Mouse (Mus musculus): ENCODE data around the gene Pgm5.
"Not testable (repeated sequence)": the region's sequence is repeated elsewhere in the genome, so short reads cannot be mapped to it uniquely, and the experiment has no call there.

Pgm5 gene

DNA sequence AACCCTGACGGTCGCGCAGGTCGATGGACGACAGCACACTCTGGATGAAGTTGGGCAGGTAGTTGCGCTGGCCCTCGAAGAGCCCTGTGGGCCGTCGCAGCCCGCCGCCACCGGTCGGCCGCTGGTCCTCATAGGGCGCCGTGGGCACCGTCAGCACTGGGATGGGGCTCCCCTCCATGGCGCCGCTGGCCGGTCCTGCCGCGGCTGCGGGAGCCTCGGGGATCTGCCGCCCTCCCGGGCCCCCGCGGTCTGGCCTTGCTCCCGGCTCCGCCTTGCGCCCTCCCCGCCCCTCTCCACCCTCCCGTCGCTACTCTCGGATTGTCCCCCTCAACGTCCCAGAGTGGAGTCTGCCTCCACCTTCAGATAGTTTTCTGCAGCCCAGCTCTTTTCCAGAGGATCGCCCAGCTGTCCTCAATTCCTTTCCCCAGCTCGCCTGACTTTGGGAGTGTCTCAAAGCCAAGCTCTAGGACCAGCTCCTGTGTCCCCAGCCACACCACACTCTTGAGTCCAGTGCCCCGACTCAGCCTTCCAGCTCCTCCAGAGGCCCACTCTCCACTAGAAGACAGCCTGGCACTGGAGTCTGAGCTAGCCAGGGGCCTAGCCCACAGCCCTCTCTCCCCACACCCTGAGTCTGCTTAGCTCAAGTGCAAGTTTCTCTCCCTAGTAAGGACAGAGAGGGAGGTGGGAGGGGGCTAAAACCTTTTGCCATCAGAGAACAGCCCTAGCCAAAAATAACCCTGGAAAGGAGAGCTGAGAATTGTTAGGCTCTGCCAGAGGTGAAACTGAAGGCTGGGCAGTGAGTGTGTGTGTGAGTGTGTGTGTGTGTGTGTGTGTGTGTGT, at the start of gene Pgm5:
Pgm5 (minus strand) TSS at position 244 of the 840 bp plus-strand sequence.
- peak in 1 of 2 experiments; percentile 34 for DNase-seq (ENCODE audit: low spot score in 2 of 2)

DNA sequence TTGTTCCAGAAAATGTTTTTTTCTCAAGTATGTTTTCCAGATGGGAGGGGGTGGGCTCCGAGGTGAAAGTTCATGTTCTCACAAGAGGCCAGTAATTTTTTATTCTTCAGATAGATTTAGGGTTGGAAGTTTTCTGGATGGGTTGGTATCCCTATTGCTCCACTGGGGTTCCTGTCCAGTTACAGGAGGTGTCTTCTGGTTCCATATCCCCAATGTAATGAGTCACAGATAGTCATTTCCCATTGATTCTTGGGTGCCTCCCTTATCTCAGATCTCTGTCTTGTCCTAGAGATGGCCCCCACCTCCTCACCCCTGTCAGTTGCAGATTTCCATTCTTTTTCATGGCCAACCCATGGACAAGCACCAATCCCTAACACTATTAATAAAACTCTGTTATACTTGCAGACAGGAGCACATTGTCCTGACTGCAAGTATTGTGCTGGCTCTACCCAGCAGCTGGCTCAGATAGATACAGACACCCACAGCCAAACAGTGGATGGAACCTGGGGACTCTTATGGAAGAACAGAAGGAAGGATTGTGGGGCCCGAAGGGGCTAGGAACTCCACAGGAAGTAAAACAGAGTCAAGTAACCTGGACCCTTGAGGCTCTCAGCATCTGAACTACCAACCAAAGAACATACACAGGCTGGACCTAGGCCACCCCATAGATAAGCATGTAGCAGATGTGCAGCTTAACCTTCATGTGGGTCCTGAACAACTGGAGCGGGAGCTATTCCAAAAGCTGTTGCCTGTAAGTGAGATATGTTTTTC, 46.9 kb upstream of the Pgm5 start:
- no peak for DNase-seq (ENCODE audit: low spot score in 2 of 2)

DNA sequence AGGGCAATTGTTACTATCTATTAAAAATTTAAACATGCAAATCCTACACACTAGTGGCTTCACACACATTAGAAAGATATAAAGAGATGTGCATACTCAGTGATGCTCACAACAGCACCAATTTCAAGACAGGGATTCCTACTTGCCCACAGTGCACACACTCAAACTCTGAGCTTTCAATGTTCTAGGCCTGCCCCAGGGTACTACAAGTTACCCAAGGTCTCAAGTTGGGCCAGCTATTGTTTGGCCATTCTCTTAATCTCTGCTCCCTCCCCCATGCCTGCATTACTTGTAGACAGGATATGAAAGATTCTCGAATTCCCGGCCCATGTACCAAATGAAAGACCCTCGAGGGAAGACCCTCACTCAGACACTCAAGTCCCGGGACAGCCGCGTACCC, 46.0 kb upstream of the Pgm5 start:
- no peak for DNase-seq (ENCODE audit: low spot score in 2 of 2)

DNA sequence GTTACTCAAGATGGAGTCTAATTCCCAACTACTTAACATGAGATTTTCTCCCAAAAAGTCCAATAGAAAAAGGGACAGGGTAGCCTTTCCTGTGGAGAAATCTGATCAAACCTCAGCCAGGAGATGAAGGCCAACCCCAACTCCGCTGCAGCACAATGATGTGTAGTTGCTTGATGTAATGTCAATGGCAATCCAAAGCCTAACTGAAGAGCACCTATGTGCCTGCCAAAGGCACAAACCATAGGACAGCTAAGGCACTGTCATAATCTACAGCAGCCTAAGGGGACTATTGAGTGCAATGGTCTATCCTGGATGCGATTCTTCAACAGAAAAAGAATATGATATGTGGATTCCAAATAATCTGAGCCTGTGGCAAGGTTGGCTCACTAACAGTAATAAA, 41.2 kb upstream of the Pgm5 start:
- no peak for DNase-seq (ENCODE audit: low spot score in 2 of 2)

DNA sequence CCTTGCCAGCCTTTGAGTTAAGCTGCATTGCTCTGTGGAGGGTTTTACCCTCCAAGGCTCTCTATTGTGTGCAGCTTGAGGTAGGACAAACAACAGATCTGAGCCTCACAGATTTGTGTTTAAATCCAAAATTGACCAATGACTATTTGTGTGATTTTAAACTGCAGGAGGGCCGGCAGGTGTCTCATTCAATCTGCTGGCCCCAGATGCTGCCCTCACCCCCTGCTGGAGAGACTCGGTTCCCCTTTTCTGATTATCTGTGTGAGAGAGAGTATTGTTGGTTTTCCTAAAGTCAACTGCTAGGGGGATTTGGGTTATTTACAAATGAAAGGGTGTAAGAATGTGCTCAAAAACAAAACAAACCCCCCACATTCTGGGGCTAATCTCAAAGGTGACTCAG, 40.6 kb upstream of the Pgm5 start:
- DNase-seq (ENCODE audit: low spot score in 2 of 2), result no peak

DNA sequence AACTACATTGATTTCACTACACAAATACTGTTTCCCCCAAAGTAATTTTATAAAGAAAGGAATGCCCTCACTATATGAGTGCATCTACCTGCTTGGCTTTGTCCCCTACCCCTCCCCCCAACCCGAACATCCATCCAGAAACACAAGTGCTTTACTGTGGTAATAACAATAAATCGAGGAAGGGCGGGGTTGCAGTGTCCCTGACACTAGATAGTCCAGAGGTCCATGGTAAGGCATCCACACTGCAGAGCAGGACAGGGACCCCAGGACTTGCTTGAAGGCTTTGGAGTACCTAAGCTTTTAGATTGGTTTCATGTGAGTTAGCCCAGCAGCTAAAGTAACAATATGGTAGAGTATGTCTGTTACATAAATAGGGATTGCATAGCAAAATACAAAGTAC, 40.0 kb upstream of the Pgm5 start:
- no peak for DNase-seq (ENCODE audit: low spot score in 2 of 2)

DNA sequence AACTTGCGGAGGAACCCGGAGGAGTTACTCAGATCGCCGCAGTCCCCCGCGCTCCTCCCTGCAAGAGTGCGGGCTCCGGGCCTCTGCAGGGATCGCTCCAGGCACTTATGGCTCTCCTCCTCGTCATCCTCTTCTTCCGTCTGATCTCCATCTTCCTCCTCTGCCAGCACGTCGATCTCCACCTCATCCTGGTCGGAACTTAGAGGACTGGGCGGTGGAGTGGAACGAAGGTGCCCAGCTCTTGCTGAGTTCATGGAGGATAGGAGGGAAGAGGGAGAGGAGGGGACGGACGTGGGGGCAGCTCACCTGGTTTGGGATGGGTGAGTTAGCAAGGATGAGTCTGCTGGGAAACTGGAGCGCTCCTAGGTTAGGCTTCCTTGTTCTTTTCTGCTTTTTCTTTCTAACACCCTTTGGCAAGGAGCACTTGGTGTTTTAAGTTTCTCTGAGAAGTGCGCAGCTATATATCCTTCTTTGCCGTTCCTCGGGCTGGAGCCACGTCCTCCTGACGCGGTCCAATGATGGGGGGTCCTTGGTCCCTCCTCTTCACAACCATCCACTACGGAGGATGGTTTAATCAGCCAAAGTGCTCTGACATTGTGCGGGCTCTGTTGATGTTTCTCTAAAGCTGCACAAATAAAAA, 39.0 kb upstream of the Pgm5 start, which contains the start of gene Foxd4:
Foxd4 (minus strand) TSS at position 617 of the 640 bp plus-strand sequence.
- no peak for DNase-seq (ENCODE audit: low spot score in 2 of 2)

DNA sequence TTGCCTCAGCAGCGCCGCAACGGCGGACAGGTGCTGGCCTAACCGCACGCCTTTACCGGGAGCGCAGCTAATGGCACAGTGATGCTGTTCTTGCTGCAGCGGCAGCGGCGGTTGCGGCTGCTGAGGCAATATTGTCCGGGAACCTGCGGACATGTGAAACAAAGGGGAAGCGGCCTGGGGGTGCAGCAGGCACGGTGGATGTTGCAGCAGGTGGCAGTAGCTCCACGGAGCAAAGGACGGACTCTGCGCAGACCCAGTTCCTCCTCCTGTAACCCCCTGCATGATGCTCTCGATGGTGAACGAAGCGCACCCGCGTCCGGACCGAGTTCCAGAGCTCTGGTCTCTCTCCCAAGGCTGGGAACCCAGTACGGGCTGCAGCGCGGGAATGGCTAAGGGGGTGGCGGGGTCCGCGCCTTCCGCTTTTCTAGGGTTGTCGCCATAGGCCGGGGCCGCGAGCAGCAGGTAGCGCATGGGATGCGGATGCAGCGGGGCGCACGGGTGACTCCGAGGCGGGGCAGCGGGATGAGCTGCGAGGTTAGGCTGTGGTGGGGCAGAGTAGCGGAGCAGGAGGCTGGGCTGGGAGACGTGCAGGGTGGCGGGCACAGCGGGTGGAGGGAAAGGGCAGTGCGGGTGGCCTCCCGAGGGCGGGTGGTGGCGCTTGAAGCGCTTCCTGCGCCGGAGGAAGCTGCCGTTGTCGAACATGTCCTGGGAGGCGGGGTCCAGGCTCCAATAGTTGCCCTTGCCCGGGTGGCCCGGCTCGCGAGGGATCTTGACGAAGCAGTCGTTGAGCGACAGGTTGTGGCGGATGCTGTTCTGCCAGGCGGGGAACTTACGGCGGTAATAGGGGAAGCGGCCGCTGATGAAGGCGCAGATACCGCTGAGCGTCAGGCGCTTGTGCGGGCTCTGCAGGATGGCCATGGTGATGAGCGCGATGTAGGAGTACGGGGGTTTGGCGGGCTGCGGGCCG, 38.2 kb upstream of the Pgm5 start:
- peak in 1 of 2 experiments; percentile 1 for DNase-seq (ENCODE audit: low spot score in 2 of 2)

DNA sequence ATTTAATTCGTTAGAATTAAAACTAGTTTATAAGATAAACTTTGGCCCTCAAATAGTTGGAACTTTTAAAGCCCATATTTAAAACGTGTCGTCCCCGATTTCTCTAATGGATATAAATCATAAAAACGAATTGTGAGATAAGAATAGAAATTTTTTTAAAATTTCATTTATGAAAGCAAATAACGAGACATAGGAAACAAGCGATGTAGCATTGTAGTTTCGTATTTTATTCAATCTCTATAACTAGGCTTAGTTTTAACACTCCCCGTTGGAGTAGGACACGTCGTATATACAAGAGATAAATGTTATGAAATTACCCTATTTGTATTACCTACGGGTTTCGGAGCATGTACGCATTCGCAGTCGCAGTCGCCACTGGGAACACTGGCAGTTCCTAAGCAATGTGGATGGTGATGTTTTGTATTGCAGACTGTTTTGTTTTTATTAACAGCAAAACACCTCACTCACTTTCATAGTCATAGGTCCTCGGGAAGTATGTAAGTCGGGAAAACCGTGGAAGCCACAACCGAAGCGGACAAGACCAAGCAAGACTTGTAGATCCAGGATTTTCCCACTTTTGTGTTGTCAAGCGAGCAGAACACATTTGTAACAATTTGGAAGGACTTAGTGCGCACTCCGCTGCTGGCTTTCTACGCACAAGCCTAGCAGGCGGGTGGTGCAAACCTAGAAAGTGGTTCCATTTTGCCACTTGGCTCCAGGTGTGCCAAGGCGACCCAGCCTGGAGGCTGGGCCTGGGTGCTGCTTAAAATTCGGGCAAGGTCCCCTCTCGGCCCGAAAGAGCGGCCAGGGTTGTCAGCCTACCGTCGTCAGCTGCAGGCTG, 37.3 kb upstream of the Pgm5 start:
- peak in 1 of 2 experiments; percentile 1 for DNase-seq (ENCODE audit: low spot score in 2 of 2)

DNA sequence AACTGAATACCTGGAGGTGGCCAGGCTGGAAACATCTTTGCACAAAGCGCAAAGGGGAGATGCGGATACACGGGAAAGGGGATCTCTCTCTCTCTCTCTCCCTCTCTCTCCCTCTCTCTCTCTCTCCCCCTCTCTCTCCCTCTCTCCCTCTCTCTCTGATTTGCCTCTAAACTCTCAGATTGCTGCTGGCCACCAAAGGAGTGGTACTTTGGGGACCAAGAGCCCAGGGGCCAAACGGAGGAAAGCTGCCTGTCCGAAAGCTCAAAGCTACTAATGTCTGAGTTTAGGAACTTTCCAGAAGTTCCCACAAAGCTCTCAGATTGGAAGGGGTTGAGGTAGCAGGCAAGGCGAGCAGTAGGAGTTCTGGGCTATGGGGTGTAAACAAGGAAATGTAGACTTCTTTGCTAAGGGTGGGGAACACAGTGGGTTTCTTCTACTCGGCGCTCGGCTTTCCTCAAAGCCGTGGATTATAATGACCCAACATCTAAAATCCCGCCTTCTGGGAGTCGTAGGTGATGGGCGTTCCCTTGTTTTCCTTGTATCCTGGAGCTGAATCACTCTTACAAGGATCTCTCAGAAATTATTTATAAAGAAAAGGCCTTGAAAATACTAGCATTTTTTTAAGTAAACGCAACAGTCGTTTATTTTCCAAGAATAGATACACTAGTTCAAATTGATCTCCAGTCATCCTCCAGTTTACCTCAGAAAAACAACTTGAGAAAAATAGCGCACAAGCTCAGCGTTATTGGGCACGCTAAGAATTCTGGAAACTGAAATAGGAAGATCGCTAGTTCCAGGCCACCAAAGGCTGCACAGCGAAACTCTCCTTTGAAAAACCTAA, 36.5 kb upstream of the Pgm5 start:
- DNase-seq (ENCODE audit: low spot score in 2 of 2), result no peak

DNA sequence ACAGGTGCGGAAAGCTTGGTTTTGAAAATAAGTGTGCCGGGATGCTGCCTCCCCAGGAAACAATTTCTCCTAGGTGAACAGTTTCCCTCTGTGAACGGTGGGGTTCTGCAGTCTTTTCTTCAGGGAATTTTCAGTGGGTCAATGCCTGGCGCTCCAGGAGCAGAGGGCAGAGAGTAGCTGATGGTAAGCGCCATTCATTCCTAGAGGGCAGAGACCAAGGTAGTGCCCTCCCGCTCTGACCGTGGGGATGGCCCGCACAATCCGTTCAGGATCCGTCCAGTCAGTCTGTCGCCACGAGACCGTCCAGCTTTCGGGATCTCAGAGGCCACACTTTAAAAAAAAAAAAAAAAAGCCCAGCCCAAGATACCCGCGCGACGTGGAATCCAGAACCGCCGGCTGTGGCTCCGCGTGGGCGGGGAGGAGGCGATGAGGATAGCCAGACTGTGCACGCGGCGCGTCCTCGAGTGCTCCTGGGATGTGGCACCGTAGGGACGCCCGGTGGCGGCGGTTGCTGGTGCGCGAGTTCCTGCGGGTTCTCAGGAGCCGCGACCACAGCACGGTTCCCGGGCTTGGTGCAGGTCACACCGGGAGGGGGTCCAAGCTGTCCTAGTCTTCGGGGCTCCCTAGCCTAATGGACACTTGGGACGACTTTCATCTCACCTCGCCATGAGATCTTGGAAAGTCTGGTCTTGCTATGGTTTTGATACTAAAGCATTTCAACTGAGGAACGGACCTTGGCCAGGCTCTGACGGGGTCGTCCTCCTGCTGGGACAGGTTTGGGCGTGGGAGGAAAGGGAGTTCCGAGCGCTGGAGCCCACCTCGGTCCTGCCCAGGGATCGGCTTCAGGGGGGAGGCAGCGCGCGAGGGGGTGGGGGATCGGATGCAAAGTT, 35.6 kb upstream of the Pgm5 start:
- no peak for DNase-seq (ENCODE audit: low spot score in 2 of 2)

DNA sequence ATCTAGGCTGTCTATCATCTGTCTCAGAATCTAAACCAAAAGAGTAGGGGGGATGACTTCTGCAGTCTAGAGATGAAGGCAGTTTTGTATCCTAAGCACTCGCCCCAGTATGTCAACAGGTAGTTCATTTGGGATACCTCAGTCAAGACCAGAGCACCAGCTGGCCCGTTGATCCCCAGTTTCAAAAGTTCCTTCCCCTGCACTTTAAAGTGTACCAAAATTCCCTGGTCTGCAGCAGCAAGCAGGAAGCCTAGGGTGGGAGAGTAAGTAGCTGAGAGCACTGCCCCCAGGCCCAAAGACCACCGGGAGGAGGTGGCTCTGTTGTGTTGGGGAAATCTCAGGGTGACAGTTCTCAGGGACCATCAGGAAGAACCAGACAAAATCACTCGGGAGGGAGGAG, 34.9 kb upstream of the Pgm5 start:
- DNase-seq (ENCODE audit: low spot score in 2 of 2), result no peak

DNA sequence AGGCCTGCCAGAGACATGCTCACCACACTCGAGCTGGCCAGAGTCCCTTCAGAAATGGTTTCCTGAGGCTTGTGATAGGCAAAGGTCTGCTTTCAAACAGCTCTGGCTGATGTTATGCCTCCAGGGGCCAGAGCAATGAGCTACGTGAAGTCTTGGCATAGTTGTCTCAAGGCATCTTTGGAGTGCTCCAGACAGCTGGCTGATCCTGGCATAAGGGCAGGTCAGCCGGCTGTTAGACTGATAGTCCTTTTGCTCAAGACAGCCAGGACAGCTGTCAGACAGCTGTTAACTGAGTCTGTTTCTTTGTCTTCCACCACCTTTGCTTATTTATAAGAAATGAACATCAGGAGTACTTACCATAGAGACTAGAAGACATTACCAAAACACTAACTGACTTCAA, 25.2 kb upstream of the Pgm5 start:
- DNase-seq (ENCODE audit: low spot score in 2 of 2), result no peak

DNA sequence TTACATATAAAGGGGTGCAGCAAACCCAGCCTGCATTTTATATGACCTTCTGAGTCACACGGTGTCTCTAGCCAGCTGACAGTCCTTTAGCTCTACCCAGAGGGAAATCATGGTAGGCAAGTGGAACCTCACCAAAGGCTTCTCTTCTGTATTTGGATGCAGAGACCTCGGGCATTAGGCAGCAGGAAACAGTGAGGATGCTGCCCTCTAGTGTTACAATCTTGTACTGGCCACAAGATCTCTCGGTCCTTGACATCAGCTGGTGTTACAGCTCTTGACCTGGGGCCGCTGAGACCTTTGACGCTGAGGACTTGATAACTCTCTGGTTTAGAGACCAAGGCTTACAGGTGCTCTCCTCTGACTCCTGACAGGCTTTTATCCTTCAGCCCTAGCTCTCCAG, 23.8 kb upstream of the Pgm5 start:
- peak; percentile 22 to 27 for DNase-seq (ENCODE audit: low spot score in 2 of 2)

DNA sequence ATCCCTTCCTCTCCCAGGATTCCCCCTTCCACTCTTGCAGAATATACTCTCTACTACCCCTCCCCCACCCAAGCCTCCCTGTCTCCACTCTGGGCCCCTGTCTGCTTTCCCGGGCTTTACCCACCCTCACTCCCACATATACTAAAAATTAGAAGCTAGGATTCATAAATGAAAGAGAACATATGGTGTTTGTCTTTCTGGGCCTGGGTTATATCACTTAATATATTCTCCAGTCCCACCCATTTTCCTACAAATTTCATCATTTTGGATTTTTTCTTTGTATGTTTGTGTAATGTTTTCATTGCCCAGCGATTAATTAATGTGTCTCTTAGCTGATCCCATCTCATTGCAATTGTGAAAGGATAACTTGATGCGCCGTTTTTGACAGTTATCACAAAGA, 19.6 kb upstream of the Pgm5 start:
- no peak for DNase-seq (ENCODE audit: low spot score in 2 of 2)

DNA sequence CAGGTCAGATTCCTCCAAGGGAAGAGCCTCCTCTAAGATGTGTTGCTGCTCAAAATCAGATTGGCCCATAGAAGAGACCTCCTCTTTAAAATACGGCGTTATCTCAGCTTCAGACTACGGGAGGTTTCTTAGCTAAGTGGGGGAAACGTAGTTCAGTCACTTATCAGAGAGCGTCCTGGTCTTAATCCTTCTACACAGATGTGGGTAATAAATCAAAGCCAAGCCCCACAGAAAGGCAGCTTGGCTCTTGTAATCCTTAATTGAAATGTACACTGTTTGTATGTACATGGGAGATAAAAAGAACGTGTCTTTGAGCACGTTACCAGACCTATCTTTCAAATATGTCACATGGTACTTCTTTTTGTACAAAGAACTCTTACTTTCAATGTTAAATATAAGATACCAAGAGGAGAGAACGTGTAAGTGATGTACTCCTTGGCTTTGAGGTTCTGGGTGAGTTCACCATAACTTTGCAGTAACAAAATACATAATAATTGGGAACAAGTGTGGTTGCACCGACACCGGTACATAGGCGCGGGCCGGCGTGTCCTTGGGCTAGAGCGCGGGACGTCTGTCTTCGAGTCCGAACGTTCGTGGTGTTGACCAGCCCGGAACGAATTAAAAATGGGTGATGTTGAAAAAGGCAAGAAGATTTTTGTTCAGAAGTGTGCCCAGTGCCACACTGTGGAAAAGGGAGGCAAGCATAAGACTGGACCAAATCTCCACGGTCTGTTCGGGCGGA, 13.6 kb upstream of the Pgm5 start, which contains the start of gene Gm10053:
Gm10053 (plus strand) TSS at position 558 of the 742 bp plus-strand sequence.
- not testable (repeated sequence) for DNase-seq (ENCODE audit: low spot score in 2 of 2)

DNA sequence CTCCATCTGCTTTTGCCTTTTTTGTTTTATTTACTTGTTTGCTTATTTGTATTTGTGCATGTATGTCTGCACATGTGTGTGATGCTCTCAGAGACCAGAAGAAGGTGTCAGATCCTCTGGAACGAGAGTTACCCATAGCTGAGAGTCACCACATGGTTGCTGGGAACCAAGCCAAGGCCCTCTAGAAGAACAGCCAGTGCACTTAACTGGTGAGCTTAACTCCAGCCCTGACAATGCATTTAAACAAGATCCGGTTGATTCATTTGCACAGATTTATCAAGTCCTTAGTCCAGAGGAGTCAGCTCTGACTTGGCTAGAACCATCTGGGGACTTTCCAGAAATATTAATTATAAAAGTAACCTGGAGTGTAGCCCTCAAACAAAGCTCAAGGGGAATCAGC, 12.2 kb upstream of the Pgm5 start:
- no peak for DNase-seq (ENCODE audit: low spot score in 2 of 2)

All from urinary bladder, postnatal 36 days (tissue).